ENCODE assay signal across 29 mouse cellular contexts in the genomic region with DNA sequence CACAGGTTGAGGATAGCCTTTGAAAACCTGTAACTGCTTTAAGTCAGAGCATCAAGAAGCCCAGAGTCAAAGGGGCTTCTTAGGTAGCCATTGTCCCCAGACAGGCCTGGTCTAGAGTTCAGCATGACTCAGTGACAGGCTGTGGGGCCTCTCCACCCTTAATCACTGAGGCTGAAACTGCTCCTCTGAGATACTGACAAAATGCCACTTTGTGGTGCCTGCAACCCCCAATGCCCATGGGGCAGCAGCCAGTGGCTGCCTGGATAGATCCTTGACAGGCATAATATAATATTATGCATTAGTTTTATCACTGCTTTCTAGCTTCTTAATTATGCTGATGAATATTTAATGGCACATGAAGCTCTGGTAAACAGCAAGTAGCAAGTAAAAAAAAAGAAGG.
DNase-seq lines count a peak whose midpoint lies in the region; ATAC-seq lines count a peak whose summit lies in the region.
"Had no signal": no experiment of that assay in that cellular context is flagged by ENCODE, and none has a peak within 500 bp of the region (broad histone marks: within the 10 kb centered on the region; RNA-seq: fewer than 3 reads in every experiment).

No protein-coding gene starts in this region.

- no peak overlapping the region for H3K4me2 ChIP-seq in hindbrain, embryonic 12.5 days (replicated peaks)
- H3K4me2 ChIP-seq in hindbrain, embryonic 11.5 days (replicated peaks; ENCODE audit: low read depth, low read length): no peak overlapping the region
- no peak overlapping the region for H3K4me2 ChIP-seq in hindbrain, embryonic 14.5 days (replicated peaks)
- H3K4me2 ChIP-seq in hindbrain, embryonic 16.5 days (ENCODE audit: low read length): no peak overlapping the region
- no peak overlapping the region for H3K4me2 ChIP-seq in midbrain, embryonic 14.5 days (ENCODE audit: low read length)
- no peak overlapping the region for H3K4me2 ChIP-seq in midbrain, embryonic 15.5 days
- no peak overlapping the region for H3K4me2 ChIP-seq in neural tube, embryonic 14.5 days (ENCODE audit: low read depth, low read length)
- no peak overlapping the region for H3K4me2 ChIP-seq in neural tube, embryonic 15.5 days
- H3K4me2 ChIP-seq: embryonic facial prominence, embryonic 13.5 days; embryonic facial prominence, embryonic 15.5 days; forebrain, embryonic 12.5 days had no signal

- no peaks in the 10 kb centered on the region for H3K4me1 ChIP-seq in hindbrain, embryonic 12.5 days
- no peaks in the 10 kb centered on the region for H3K4me1 ChIP-seq in hindbrain, embryonic 11.5 days (replicated peaks; ENCODE audit: control insufficient read depth, insufficient read depth, low read length)
- no peaks in the 10 kb centered on the region for H3K4me1 ChIP-seq in hindbrain, embryonic 14.5 days (replicated peaks; ENCODE audit: control insufficient read depth, insufficient read depth, low read length)
- no peaks in the 10 kb centered on the region for H3K4me1 ChIP-seq in hindbrain, embryonic 16.5 days (ENCODE audit: control insufficient read depth, insufficient read depth, low read depth, low read length)
- H3K4me1 ChIP-seq in midbrain, embryonic 14.5 days (ENCODE audit: control insufficient read depth, insufficient read depth, low read length): no peaks in the 10 kb centered on the region
- H3K4me1 ChIP-seq in midbrain, embryonic 15.5 days: no peaks in the 10 kb centered on the region
- 0 out of 2 replicates have a peak, but pooled peaks cover 4% of the 10 kb centered on the region for H3K4me1 ChIP-seq in neural tube, embryonic 14.5 days (ENCODE audit: control insufficient read depth, insufficient read depth, low read length)
- no peaks in the 10 kb centered on the region for H3K4me1 ChIP-seq in neural tube, embryonic 15.5 days
- H3K4me1 ChIP-seq: embryonic facial prominence, embryonic 13.5 days; embryonic facial prominence, embryonic 15.5 days; forebrain, embryonic 10.5 days; forebrain, embryonic 12.5 days had no signal

- no peak for DNase-seq in hindbrain, embryonic 11.5 days (ENCODE audit: low spot score)
- DNase-seq in hindbrain, embryonic 14.5 days (ENCODE audit: low spot score): no peak
- peak; percentile 21 for DNase-seq in midbrain, embryonic 14.5 days
- DNase-seq: adrenal gland, adult 8-10 months; adrenal gland, postnatal 14 days; adrenal gland, postnatal 36 days; B cell, adult 2 months; cerebellum, adult 11 months; cerebellum, adult 18-20 months; cerebellum, adult 8-10 months; cerebellum, adult 9-11 months; cerebellum, postnatal 14 days; cerebellum, postnatal 36 days; embryo, embryonic 11 days had no signal

- no peaks in the 10 kb centered on the region for H3K9me3 ChIP-seq in hindbrain, embryonic 12.5 days (replicated peaks)
- H3K9me3 ChIP-seq in hindbrain, embryonic 11.5 days (ENCODE audit: control insufficient read depth, low read length): no peaks in the 10 kb centered on the region
- no peaks in the 10 kb centered on the region for H3K9me3 ChIP-seq in hindbrain, embryonic 14.5 days (ENCODE audit: control insufficient read depth, low read length)
- H3K9me3 ChIP-seq in hindbrain, embryonic 16.5 days (ENCODE audit: control insufficient read depth, low read length): no peaks in the 10 kb centered on the region
- no peaks in the 10 kb centered on the region for H3K9me3 ChIP-seq in midbrain, embryonic 14.5 days (ENCODE audit: control insufficient read depth, low read length)
- no peaks in the 10 kb centered on the region for H3K9me3 ChIP-seq in midbrain, embryonic 15.5 days
- H3K9me3 ChIP-seq in neural tube, embryonic 14.5 days (ENCODE audit: control insufficient read depth, low read length): no peaks in the 10 kb centered on the region
- H3K9me3 ChIP-seq in neural tube, embryonic 15.5 days (replicated peaks): no peaks in the 10 kb centered on the region
- H3K9me3 ChIP-seq: embryonic facial prominence, embryonic 13.5 days; embryonic facial prominence, embryonic 15.5 days; forebrain, embryonic 10.5 days; forebrain, embryonic 12.5 days had no signal

- no peak overlapping the region for H3K27ac ChIP-seq in hindbrain, embryonic 12.5 days
- H3K27ac ChIP-seq in hindbrain, embryonic 11.5 days (ENCODE audit: low read depth, low read length): no peak overlapping the region
- H3K27ac ChIP-seq in hindbrain, embryonic 14.5 days: peak overlapping the region; percentile 38; the same call in 1 of the 2 replicates
- H3K27ac ChIP-seq in hindbrain, embryonic 16.5 days (ENCODE audit: low read depth, low read length): no peak overlapping the region
- 0 out of 2 replicates have a peak overlapping the region, but pooled peaks have one; percentile 32 for H3K27ac ChIP-seq in midbrain, embryonic 14.5 days (replicated peaks; ENCODE audit: low read depth, low read length)
- no peak overlapping the region for H3K27ac ChIP-seq in midbrain, embryonic 15.5 days
- no peak overlapping the region; the same call in 1 of the 2 replicates for H3K27ac ChIP-seq in neural tube, embryonic 14.5 days (ENCODE audit: low read depth, low read length)
- no peak overlapping the region for H3K27ac ChIP-seq in neural tube, embryonic 15.5 days (replicated peaks)
- H3K27ac ChIP-seq: embryonic facial prominence, embryonic 13.5 days; embryonic facial prominence, embryonic 15.5 days; forebrain, embryonic 10.5 days; forebrain, embryonic 12.5 days had no signal

- no peak overlapping the region for H3K4me3 ChIP-seq in hindbrain, embryonic 12.5 days
- H3K4me3 ChIP-seq in hindbrain, embryonic 11.5 days (ENCODE audit: low read depth, low read length): no peak overlapping the region
- H3K4me3 ChIP-seq in hindbrain, embryonic 14.5 days (replicated peaks; ENCODE audit: low read length): no peak overlapping the region
- H3K4me3 ChIP-seq in hindbrain, embryonic 16.5 days (ENCODE audit: low read length): no peak overlapping the region
- no peak overlapping the region for H3K4me3 ChIP-seq in midbrain, embryonic 14.5 days (replicated peaks; ENCODE audit: low read depth, low read length)
- no peak overlapping the region for H3K4me3 ChIP-seq in midbrain, embryonic 15.5 days
- H3K4me3 ChIP-seq in neural tube, embryonic 14.5 days (ENCODE audit: low read depth, low read length): no peak overlapping the region
- H3K4me3 ChIP-seq in neural tube, embryonic 15.5 days (replicated peaks): no peak overlapping the region
- H3K4me3 ChIP-seq: embryonic facial prominence, embryonic 13.5 days; embryonic facial prominence, embryonic 15.5 days; erythroblast, embryonic 14.5 days; forebrain, embryonic 10.5 days; forebrain, embryonic 12.5 days had no signal

- no peak overlapping the region for H3K9ac ChIP-seq in hindbrain, embryonic 12.5 days
- H3K9ac ChIP-seq in hindbrain, embryonic 11.5 days (ENCODE audit: low read depth, low read length): no peak overlapping the region
- H3K9ac ChIP-seq in hindbrain, embryonic 14.5 days: no peak overlapping the region
- no peak overlapping the region for H3K9ac ChIP-seq in hindbrain, embryonic 16.5 days (ENCODE audit: low read depth, low read length)
- no peak overlapping the region for H3K9ac ChIP-seq in midbrain, embryonic 14.5 days (replicated peaks; ENCODE audit: low read length)
- H3K9ac ChIP-seq in midbrain, embryonic 15.5 days: no peak overlapping the region
- no peak overlapping the region for H3K9ac ChIP-seq in neural tube, embryonic 14.5 days (replicated peaks; ENCODE audit: low read depth, low read length)
- H3K9ac ChIP-seq in neural tube, embryonic 15.5 days (replicated peaks): no peak overlapping the region
- H3K9ac ChIP-seq: embryonic facial prominence, embryonic 13.5 days; embryonic facial prominence, embryonic 15.5 days; forebrain, embryonic 12.5 days had no signal

- H3K36me3 ChIP-seq in hindbrain, embryonic 12.5 days: no peaks in the 10 kb centered on the region
- no peaks in the 10 kb centered on the region for H3K36me3 ChIP-seq in hindbrain, embryonic 11.5 days (ENCODE audit: control insufficient read depth, insufficient read depth, low read length)
- no peaks in the 10 kb centered on the region for H3K36me3 ChIP-seq in hindbrain, embryonic 14.5 days (replicated peaks; ENCODE audit: control insufficient read depth, insufficient read depth)
- no peaks in the 10 kb centered on the region for H3K36me3 ChIP-seq in hindbrain, embryonic 16.5 days (ENCODE audit: control insufficient read depth, insufficient read depth, low read length)
- no peaks in the 10 kb centered on the region for H3K36me3 ChIP-seq in midbrain, embryonic 14.5 days (ENCODE audit: control insufficient read depth, insufficient read depth, low read length)
- H3K36me3 ChIP-seq in midbrain, embryonic 15.5 days (replicated peaks): no peaks in the 10 kb centered on the region
- H3K36me3 ChIP-seq in neural tube, embryonic 14.5 days (ENCODE audit: control insufficient read depth, insufficient read depth, low read length): no peaks in the 10 kb centered on the region; the same call in 1 of the 2 replicates
- no peaks in the 10 kb centered on the region for H3K36me3 ChIP-seq in neural tube, embryonic 15.5 days
- H3K36me3 ChIP-seq: G1E had no signal

- no peaks in the 10 kb centered on the region for H3K27me3 ChIP-seq in hindbrain, embryonic 12.5 days
- no peaks in the 10 kb centered on the region for H3K27me3 ChIP-seq in hindbrain, embryonic 11.5 days (ENCODE audit: control insufficient read depth, insufficient read depth, low read length)
- H3K27me3 ChIP-seq in hindbrain, embryonic 14.5 days (ENCODE audit: control insufficient read depth, insufficient read depth, low read length): no peaks in the 10 kb centered on the region
- H3K27me3 ChIP-seq in hindbrain, embryonic 16.5 days (replicated peaks; ENCODE audit: control insufficient read depth, insufficient read depth, low read length): no peaks in the 10 kb centered on the region
- H3K27me3 ChIP-seq in midbrain, embryonic 14.5 days (ENCODE audit: control insufficient read depth, insufficient read depth, low read length): no peaks in the 10 kb centered on the region
- no peaks in the 10 kb centered on the region for H3K27me3 ChIP-seq in midbrain, embryonic 15.5 days (replicated peaks)
- no peaks in the 10 kb centered on the region for H3K27me3 ChIP-seq in neural tube, embryonic 14.5 days (ENCODE audit: control insufficient read depth, insufficient read depth, low read length)
- H3K27me3 ChIP-seq in neural tube, embryonic 15.5 days (replicated peaks): no peaks in the 10 kb centered on the region
- H3K27me3 ChIP-seq: embryonic facial prominence, embryonic 13.5 days; embryonic facial prominence, embryonic 15.5 days; forebrain, embryonic 12.5 days; Patski had no signal

- 0 out of 2 replicates have a peak, but pooled peaks have one; percentile 43 for ATAC-seq in hindbrain, embryonic 12.5 days (ENCODE audit: low FRiP score)
- ATAC-seq in hindbrain, embryonic 11.5 days (ENCODE audit: low FRiP score): no peak
- peak; percentile 55; the same call in 1 of the 2 replicates for ATAC-seq in hindbrain, embryonic 14.5 days (ENCODE audit: low FRiP score)
- no peak for ATAC-seq in hindbrain, embryonic 16.5 days
- no peak for ATAC-seq in midbrain, embryonic 14.5 days (ENCODE audit: low FRiP score, low TSS enrichment)
- ATAC-seq in midbrain, embryonic 15.5 days (replicated peaks): no peak
- ATAC-seq in neural tube, embryonic 14.5 days (ENCODE audit: low read depth): peak; percentile 82; the same call in 1 of the 2 replicates
- ATAC-seq in neural tube, embryonic 15.5 days (ENCODE audit: low FRiP score): no peak
- ATAC-seq: activated CD4-positive, CD25-positive, alpha-beta regulatory T cell, adult 4 months; CD4-positive, CD25-positive, alpha-beta regulatory T cell, adult 4 months; forebrain, embryonic 14.5 days; Patski had no signal

Comparison
In these comparisons a context has a peak if more than half of its experiments do, and no peak if none do; other contexts are left out.
1. ATAC-seq: peak in hindbrain, embryonic 12.5 days (single experiment), hindbrain, embryonic 14.5 days (single experiment) and neural tube, embryonic 14.5 days (single experiment); none in hindbrain, embryonic 11.5 days (single experiment), hindbrain, embryonic 16.5 days (single experiment), midbrain, embryonic 14.5 days (single experiment), midbrain, embryonic 15.5 days (single experiment) and neural tube, embryonic 15.5 days (single experiment).
2. H3K27ac ChIP-seq: peak in hindbrain, embryonic 14.5 days (single experiment) and midbrain, embryonic 14.5 days (single experiment); none in hindbrain, embryonic 12.5 days (single experiment), hindbrain, embryonic 11.5 days (single experiment), hindbrain, embryonic 16.5 days (single experiment), midbrain, embryonic 15.5 days (single experiment), neural tube, embryonic 14.5 days (single experiment) and neural tube, embryonic 15.5 days (single experiment).